Mouse (Mus musculus) C2C12 (cell line): ENCODE results near the gene Kdelc2.

Experiments
- CTCF ChIP-seq: IDR thresholded peaks from one replicate; pipeline ENCODE4 v1.5.1; 2011; ENCODE audit not compliant: control insufficient read depth, insufficient read depth, insufficient read length
- FOSL1 ChIP-seq: IDR thresholded peaks from one replicate; pipeline ENCODE4 v1.8.0; 2011; ENCODE audit warnings: mild to moderate bottlenecking, low read length; ENCODE audit not compliant: poor library complexity, insufficient read depth, severe bottlenecking

DNA sequence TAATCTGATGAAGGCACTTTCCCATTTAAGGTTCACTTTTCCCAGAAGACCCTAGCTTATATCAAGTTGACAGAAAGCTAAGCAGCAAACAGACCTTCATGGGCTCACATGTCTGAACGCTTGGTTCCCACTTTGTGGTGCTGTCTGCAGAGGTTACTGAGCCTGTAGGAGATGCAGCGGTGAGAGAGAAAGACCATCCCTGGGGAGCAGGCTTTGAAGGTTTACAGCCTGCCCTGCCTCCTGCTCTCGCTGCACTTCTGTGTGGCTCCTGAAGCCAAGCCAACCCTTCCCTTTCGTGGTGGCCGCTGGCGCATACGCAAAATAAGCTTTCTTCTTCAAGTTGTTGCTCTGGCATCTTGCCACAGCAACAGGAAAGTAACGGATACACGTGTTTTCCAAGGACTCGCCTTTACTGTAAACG, 18.5 kb downstream of the Kdelc2 start, which contains the start of gene 4930550C14Rik:
- TF ChIP-seq CTCF = no peak
- no peak for TF ChIP-seq FOSL1
